Mouse (Mus musculus): Measurements from ENCODE around the gene Gm14819. TPM values are rescaled to one million over a fixed set of nuclear protein-coding genes. Genes with fewer than 3 reads are reported as not detected.
"Not testable (repeated sequence)": the region's sequence is repeated elsewhere in the genome, so short reads cannot be mapped to it uniquely, and the experiment has no call there.

Gene Gm14819
- polyA plus RNA-seq (2016; fragmentation: Nextera tagmentation; extraction: Ambion mirVana): not detected in 2 replicates

GRCm38 (mm10) chrX:35403883-35404282, at the start of gene Gm14819:
Gene Gm14819 (plus strand): TSS chrX:35404183.
- not testable (repeated sequence) for DNase-seq (ENCODE audit: low spot score); H3K27me3 ChIP-seq (ENCODE audit: low read depth, poor library complexity, severe bottlenecking)

More at GRCm38 (mm10) chrX:35403883-35404282, at the start of gene Gm14819:
- not testable (repeated sequence) for H3K9me3 ChIP-seq (replicated peaks); H3K36me3 ChIP-seq; H3K27ac ChIP-seq (replicated peaks); H3K4me1 ChIP-seq; H3K4me3 ChIP-seq
- WGBS: no CpG with 5 or more reads among the region's 6 CpGs

Data from midbrain, embryonic 10.5 days (tissue).